Mouse (Mus musculus) NIH3T3 (cell line): Measurements from ENCODE around the gene Anxa7.

Source experiments
- DNase-seq: peaks from one replicate; pipeline ENCODE4 v3.0.0-alpha.2; 2012; ENCODE audit warnings: low read depth

Gene Anxa7

GRCm38 (mm10) chr14:20432420-20432819 is 47.5 kb downstream of the Anxa7 start:
- DNase-seq, result no peak

- DNase-seq, result no peak
These were observed 48.2 kb downstream of the Anxa7 start for GRCm38 (mm10) chr14:20431726-20432125.

DNA sequence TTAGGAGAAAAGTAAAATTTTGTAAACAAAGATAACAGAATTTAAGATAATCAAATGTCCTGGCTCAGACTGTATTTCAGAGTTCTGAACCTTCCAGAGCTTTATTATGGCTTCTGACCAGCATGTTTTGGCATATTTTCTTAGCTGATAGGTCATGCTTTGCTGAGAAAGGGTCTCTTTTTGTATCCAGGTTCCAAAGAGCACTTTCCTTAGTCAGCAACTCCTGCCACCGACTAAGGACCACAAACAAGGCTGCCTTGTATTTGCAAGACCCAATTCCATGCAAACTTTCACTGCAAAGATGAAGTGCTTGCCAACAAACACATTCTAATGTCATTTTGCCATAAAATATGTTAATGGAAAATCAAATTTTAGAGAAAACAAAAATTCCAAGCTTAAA is 50.1 kb downstream of the Anxa7 start:
- peak; percentile 6 for DNase-seq

DNA sequence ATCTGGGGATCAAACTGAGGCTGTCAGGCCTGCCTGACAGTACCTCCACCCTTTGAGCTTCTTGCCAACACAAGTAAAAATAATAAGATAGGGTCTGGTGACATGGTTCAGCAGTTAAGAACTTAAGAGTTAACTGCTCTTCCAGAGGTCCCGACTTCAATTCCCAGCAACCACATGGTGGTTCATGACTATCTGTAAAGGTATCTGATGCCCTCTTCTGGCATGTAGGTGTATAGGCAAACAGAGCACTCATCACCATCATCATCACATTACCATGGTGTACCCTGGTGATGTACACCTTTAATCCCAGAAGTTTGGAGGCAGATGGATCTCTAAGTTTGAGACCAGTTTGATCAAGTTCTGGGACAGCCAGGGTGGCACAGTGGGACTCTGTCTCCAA is 51.3 kb downstream of the Anxa7 start:
- no peak for DNase-seq

DNA sequence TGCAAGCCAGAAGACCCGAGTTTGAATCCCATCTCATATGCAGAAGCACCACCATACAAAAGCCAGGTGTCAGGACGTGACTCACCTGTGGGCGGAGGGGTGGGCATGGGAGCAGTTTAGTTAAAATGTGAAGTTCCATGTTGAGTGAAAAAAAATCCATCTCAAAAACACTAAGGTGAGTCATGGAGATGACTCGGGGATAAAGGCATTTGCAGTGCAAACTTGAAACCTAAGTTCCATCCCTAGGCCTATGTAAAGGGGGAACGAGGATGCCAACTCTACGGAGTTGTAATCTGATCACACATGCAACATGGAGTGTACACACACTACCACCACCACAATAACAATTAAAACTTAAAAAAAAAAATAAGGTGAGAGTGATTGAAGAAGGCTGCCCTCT is 56.9 kb downstream of the Anxa7 start:
- peak; percentile 51 for DNase-seq

DNA sequence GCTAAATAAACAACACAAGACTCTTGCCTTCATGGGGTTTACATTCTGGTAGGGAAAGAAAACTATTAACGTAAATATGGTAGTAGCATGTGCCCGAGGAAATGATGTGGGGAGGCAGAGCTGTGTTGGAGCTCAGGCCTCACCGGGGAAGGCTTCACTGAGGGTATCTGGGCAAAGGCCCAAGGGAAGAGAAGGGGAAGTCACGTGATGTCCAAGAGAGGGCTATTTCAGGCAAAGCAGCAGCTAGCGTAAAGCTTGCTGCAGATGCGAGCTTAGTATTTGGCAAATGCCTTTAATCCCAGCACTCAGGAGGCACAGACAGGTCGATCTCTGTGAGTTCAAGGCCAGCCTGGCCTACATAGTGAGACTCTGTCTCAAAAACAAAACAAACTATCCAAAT is 57.7 kb downstream of the Anxa7 start:
- no peak for DNase-seq
